Mouse (Mus musculus) cortical plate, adult 2 months (tissue): ENCODE measurements at regions not wholly inside any gene's neighbourhood (a gene's known extent, or its start where the extent isn't known, plus 50 kb on each side); places are given as distances from the start of the nearest gene placed in this dataset.

Experiments
- CTCF ChIP-seq: fragments of 200-500 bp; IDR thresholded peaks from 2 replicates; pipeline ENCODE4 v1.5.1; 2011; ENCODE audit warnings: mild to moderate bottlenecking, control low read depth, low read length; ENCODE audit not compliant: insufficient read depth; ENCODE audit errors: extremely low read depth
- POLR2A ChIP-seq: fragments of 200-500 bp; IDR thresholded peaks from 2 replicates; pipeline ENCODE4 v1.6.1; 2011; ENCODE audit warnings: mild to moderate bottlenecking, low read length, control low read depth; ENCODE audit not compliant: insufficient read depth; ENCODE audit errors: extremely low read depth

DNA sequence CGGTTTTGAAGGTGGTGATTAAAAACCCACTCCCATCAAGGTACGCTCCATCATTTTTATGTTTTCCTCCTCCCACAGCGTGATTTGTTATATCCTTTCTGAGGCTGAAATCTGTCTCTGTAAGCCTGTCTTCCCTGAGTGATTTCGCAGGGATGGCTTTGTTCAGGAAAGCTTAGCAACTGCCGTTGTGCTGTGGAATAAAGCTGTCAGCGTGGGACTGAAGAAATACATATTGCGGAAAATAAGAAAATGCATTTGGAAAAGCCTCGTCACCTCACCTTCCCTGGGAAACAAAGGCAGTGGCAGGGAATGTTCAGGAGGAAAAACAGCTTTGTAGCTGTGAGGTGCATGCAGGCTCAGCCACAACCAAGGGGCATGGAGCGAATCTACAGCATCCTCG, 310.0 kb upstream of the Id4 start:
- TF ChIP-seq CTCF, result no peak
- TF ChIP-seq POLR2A, result no peak
